Mouse (Mus musculus) cerebellum, adult 11-12 months (tissue): Measurements from ENCODE around the gene Cradd.

ENCODE experiments used
- DNase-seq: peaks from one replicate; pipeline ENCODE4 v3.0.0; 2022

The Cradd gene

GRCm38 (mm10) chr10:95302211-95303163 lies 21.4 kb downstream of the Cradd start:
- no peak for DNase-seq

- no peak for DNase-seq
Measured at GRCm38 (mm10) chr10:95300178-95300793, 23.6 kb downstream of the Cradd start.

GRCm38 (mm10) chr10:95299808-95300133 lies 24.2 kb downstream of the Cradd start:
- DNase-seq = no peak

- DNase-seq = no peak
Measured at GRCm38 (mm10) chr10:95299010-95299807, 24.7 kb downstream of the Cradd start.

- DNase-seq = no peak
Measured at GRCm38 (mm10) chr10:95298504-95298903, 25.4 kb downstream of the Cradd start.

GRCm38 (mm10) chr10:95297690-95298104 lies 26.2 kb downstream of the Cradd start:
- DNase-seq = no peak

- DNase-seq = no peak
Measured at GRCm38 (mm10) chr10:95297024-95297423, 26.9 kb downstream of the Cradd start.

GRCm38 (mm10) chr10:95293261-95293660 lies 30.7 kb downstream of the Cradd start:
- DNase-seq = no peak

- no peak for DNase-seq
Measured at GRCm38 (mm10) chr10:95292269-95292668, 31.7 kb downstream of the Cradd start.

- DNase-seq = no peak
Measured at GRCm38 (mm10) chr10:95291133-95291876, 32.6 kb downstream of the Cradd start.

GRCm38 (mm10) chr10:95289819-95290218 lies 34.1 kb downstream of the Cradd start:
- DNase-seq = no peak

- no peak for DNase-seq
Measured at GRCm38 (mm10) chr10:95288206-95288605, 35.7 kb downstream of the Cradd start.

GRCm38 (mm10) chr10:95287351-95287750 lies 36.6 kb downstream of the Cradd start:
- DNase-seq = no peak

- DNase-seq = no peak
Measured at GRCm38 (mm10) chr10:95283434-95283833, 40.5 kb downstream of the Cradd start.

- no peak for DNase-seq
Measured at GRCm38 (mm10) chr10:95281996-95282395, 41.9 kb downstream of the Cradd start.

- DNase-seq = no peak
Measured at GRCm38 (mm10) chr10:95281466-95281990, 42.4 kb downstream of the Cradd start.

- DNase-seq = peak; percentile 71
Measured at GRCm38 (mm10) chr10:95280327-95280726, 43.6 kb downstream of the Cradd start.

GRCm38 (mm10) chr10:95279459-95279858 lies 44.5 kb downstream of the Cradd start:
- DNase-seq = no peak

GRCm38 (mm10) chr10:95278085-95278484 lies 45.8 kb downstream of the Cradd start:
- no peak for DNase-seq

- no peak for DNase-seq
Measured at GRCm38 (mm10) chr10:95275488-95275887, 48.4 kb downstream of the Cradd start.

- no peak for DNase-seq
Measured at GRCm38 (mm10) chr10:95273226-95273625, 50.7 kb downstream of the Cradd start.

GRCm38 (mm10) chr10:95269151-95269550 lies 54.8 kb downstream of the Cradd start:
- DNase-seq = no peak
